Mouse (Mus musculus) thymus, adult 2 months (tissue): ENCODE results near the gene Macf1. TPM values are rescaled to one million over a fixed set of nuclear protein-coding genes. Genes with fewer than 3 reads are reported as not detected.

Source experiments
- DNase-seq: peaks from one replicate; pipeline ENCODE4 v3.0.0; 2021
- H3K27ac ChIP-seq: fragments of 200-500 bp; 2 replicates; pipeline ENCODE4 v1.5.1; 2012; ENCODE audit warnings: low read length, control low read depth; ENCODE audit not compliant: control insufficient read depth, insufficient read depth
- H3K27me3 ChIP-seq: fragments of 200-500 bp; 2 replicates; pipeline ENCODE4 v1.6.1; 2012; ENCODE audit warnings: mild to moderate bottlenecking, low read length, moderate library complexity, mixed read lengths; ENCODE audit not compliant: control insufficient read depth, insufficient read depth
- H3K36me3 ChIP-seq: fragments of 200-500 bp; 2 replicates; pipeline ENCODE4 v1.6.1; 2012; ENCODE audit warnings: mild to moderate bottlenecking, low read length, moderate library complexity; ENCODE audit not compliant: control insufficient read depth, insufficient read depth
- H3K4me1 ChIP-seq: fragments of 200-500 bp; replicated peaks from 2 replicates; pipeline ENCODE4 v1.6.1; 2012; ENCODE audit warnings: low read length; ENCODE audit not compliant: control insufficient read depth, insufficient read depth
- H3K4me3 ChIP-seq: fragments of 200-500 bp; 2 replicates; pipeline ENCODE4 v1.5.1; 2012; ENCODE audit warnings: mild to moderate bottlenecking, low read length, control low read depth, moderate library complexity; ENCODE audit not compliant: control insufficient read depth, insufficient read depth
- CTCF ChIP-seq: fragments of 200-500 bp; IDR thresholded peaks from 2 replicates; pipeline ENCODE4 v1.5.1; 2012; ENCODE audit warnings: mild to moderate bottlenecking, control low read depth, low read length, moderate library complexity, borderline replicate concordance; ENCODE audit not compliant: control insufficient read depth, poor library complexity, insufficient read depth; ENCODE audit errors: extremely low read depth
- POLR2A ChIP-seq: fragments of 200-500 bp; IDR thresholded peaks from 2 replicates; pipeline ENCODE4 v1.6.1; 2012; ENCODE audit warnings: mild to moderate bottlenecking, low read length, control low read depth, moderate library complexity; ENCODE audit not compliant: control insufficient read depth, poor library complexity, insufficient read depth; ENCODE audit errors: extremely low read depth
- WGBS: fragments of 180-500 bp; shearing (Covaris S2); methylation state at CpG from one replicate; pipeline ENCODE4 v1.1.7; 2018; 5-methylcytosine and 5-hydroxymethylcytosine counted together
- polyA plus RNA-seq: library from polyadenylated mRNA; depleted of rRNA; stranded (reverse); fragments of >200 nt; gene quantifications from 2 replicates; pipeline ENCODE4 v1.2.3, GENCODE M21; 2012

Gene Macf1
- polyA plus RNA-seq, 1 experiment = 121 TPM

DNA sequence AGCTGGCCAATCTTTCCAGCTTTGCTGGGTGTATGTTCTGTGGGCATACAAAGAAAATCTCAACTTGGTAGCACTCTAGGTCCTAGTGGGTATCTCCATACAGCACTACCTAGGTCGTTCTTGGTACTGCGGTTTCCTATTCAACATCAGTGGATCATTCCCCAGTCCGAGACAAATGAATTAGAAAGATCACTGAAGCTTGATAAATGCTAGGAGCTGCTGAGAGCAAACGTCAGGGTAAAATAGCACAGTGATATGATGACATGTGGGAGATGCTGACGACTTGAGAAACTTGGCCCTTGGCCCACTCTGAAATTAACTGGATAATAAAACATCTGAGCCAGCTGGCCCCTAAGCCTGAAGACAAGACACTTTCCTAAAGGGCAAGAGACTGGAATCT lies 78.2 kb downstream of the Macf1 start:
- DNase-seq = no peak
- Histone ChIP-seq H3K4me1 (no peaks in the 10 kb centered on the region), H3K27me3 (no peaks in the 10 kb centered on the region), H3K27ac (no peak overlapping the region), H3K4me3 (no peak overlapping the region), H3K36me3 (no peaks in the 10 kb centered on the region)
- WGBS = 82% methylated on average over 5 of the region's 5 CpGs
- TF ChIP-seq POLR2A = no peak
- TF ChIP-seq CTCF = no peak

GRCm38 (mm10) chr4:123605309-123605708 lies 78.9 kb downstream of the Macf1 start:
- Histone ChIP-seq H3K27me3 (no peaks in the 10 kb centered on the region), H3K4me1 (no peaks in the 10 kb centered on the region), H3K36me3 (no peaks in the 10 kb centered on the region), H3K27ac (no peak overlapping the region), H3K4me3 (no peak overlapping the region)
- TF ChIP-seq POLR2A (no peak), CTCF (no peak)
- DNase-seq = no peak
- whole genome bisulfite sequencing = 92% methylated on average over 1 of the region's 1 CpGs

DNA sequence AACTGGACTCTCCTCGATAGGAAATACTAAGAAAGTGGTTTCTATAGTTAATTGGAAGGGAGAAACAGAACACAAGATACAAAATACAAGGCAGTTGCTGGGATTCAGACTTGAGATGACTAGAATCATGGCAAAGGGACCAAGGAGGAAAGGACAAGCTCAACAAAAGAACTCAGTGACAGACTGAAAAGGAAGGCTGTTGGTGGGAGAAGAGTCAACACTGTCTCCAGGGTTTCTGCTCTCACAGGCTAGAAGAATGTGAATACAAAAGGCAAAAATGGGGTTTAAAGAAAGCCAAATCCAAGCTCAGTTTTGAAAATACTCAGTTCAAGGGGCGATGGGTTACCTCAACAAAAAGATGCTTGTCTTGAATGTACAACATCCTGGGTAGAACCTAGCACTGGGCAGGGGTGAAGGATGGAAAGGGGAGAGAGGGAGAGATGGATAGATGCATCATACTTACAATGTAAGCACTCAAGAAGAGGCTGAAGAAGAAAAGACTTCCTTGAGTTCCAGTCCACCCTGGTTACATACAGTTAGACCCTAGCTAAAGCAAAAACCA lies 81.4 kb downstream of the Macf1 start:
- Histone ChIP-seq H3K4me1 (no peaks in the 10 kb centered on the region), H3K4me3 (no peak overlapping the region), H3K27me3 (no peaks in the 10 kb centered on the region), H3K27ac (no peak overlapping the region), H3K36me3 (no peaks in the 10 kb centered on the region)
- 78% methylated on average over 2 of the region's 2 CpGs for WGBS
- DNase-seq = no peak
- TF ChIP-seq CTCF (no peak), POLR2A (no peak)

- WGBS = 93% methylated on average over 1 of the region's 1 CpGs
- no peak overlapping the region for H3K4me3 ChIP-seq
- H3K27me3 ChIP-seq = no peaks in the 10 kb centered on the region
- TF ChIP-seq CTCF (no peak), POLR2A (no peak)
- DNase-seq = no peak
- H3K27ac ChIP-seq = no peak overlapping the region
- no peaks in the 10 kb centered on the region for H3K4me1 ChIP-seq
- H3K36me3 ChIP-seq = no peaks in the 10 kb centered on the region
These were observed 83.1 kb downstream of the Macf1 start for GRCm38 (mm10) chr4:123601036-123601435.

GRCm38 (mm10) chr4:123598519-123599228 lies 85.5 kb downstream of the Macf1 start:
- no peaks in the 10 kb centered on the region for H3K27me3 ChIP-seq
- 94% methylated on average over 11 of the region's 11 CpGs for WGBS
- TF ChIP-seq CTCF (no peak), POLR2A (no peak)
- no peak overlapping the region for H3K4me3 ChIP-seq
- no peaks in the 10 kb centered on the region for H3K4me1 ChIP-seq
- H3K27ac ChIP-seq = no peak overlapping the region
- no peak for DNase-seq
- no peaks in the 10 kb centered on the region for H3K36me3 ChIP-seq

DNA sequence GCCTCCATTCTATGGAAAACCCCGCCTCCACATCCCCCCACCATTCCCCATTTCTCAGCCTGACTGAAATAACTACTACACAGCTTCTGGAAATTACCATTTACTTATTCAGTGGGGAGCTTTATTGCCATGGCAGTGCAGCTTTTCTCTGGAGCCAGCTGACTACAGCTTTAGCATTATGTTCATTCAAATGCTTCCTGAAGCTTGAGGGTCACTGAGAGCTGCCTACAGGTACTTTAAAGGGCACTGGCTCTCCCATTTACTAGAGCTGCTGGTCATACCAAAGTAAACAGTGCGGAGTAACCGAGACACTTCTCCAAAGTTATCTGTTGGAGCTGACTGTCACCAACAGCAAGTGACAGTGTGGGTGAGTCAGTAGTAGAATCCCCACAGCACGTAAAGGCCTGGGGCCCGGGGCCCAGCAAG lies 89.8 kb downstream of the Macf1 start:
- no peak overlapping the region for H3K4me3 ChIP-seq
- DNase-seq = no peak
- H3K4me1 ChIP-seq = no peaks in the 10 kb centered on the region
- 95% methylated on average over 5 of the region's 5 CpGs for WGBS
- H3K36me3 ChIP-seq = no peaks in the 10 kb centered on the region
- TF ChIP-seq CTCF = no peak
- no peak for TF ChIP-seq POLR2A
- H3K27me3 ChIP-seq = no peaks in the 10 kb centered on the region
- H3K27ac ChIP-seq = no peak overlapping the region
